Mouse (Mus musculus) myocyte (in vitro differentiated cells): ENCODE results near the gene Gsta1.
"Not testable (repeated sequence)": the region's sequence is repeated elsewhere in the genome, so short reads cannot be mapped to it uniquely, and the experiment has no call there.

Experiments
- CEBPB ChIP-seq: IDR thresholded peaks from 2 replicates; pipeline ENCODE4 v1.6.1; 2011; ENCODE audit warnings: mild to moderate bottlenecking, moderate library complexity; ENCODE audit not compliant: poor library complexity, insufficient read depth, severe bottlenecking
- E2F4 ChIP-seq: IDR thresholded peaks from one replicate; pipeline ENCODE4 v1.6.1; 2011; ENCODE audit warnings: mild to moderate bottlenecking, control low read depth, moderate library complexity; ENCODE audit not compliant: insufficient read depth
- MAX ChIP-seq: IDR thresholded peaks from one replicate; pipeline ENCODE4 v1.6.1; 2011; ENCODE audit warnings: low read depth, mild to moderate bottlenecking, control low read depth
- MYOD1 ChIP-seq, 3 experiments: IDR thresholded peaks; one replicate each; pipeline ENCODE4 v1.6.1; 2011; ENCODE audit warnings: control low read depth in 2 of 3, low read depth in 2 of 3, mild to moderate bottlenecking in 2 of 3, moderate library complexity in 1 of 3; ENCODE audit not compliant: insufficient read length in 2 of 3, control insufficient read depth in 1 of 3
- MYOG ChIP-seq, 3 experiments: IDR thresholded peaks; one replicate each; pipeline ENCODE4 v1.6.1; 2011; ENCODE audit warnings: control low read depth in 2 of 3, low read depth in 2 of 3, mild to moderate bottlenecking in 2 of 3; ENCODE audit not compliant: insufficient read length in 2 of 3, control insufficient read depth in 1 of 3, insufficient read depth in 1 of 3
- POLR2A ChIP-seq: IDR thresholded peaks from one replicate; pipeline ENCODE4 v1.6.1; 2011; ENCODE audit warnings: low read depth, mild to moderate bottlenecking, control low read depth, moderate library complexity; ENCODE audit not compliant: insufficient read length
- POLR2AphosphoS2 ChIP-seq: IDR thresholded peaks from one replicate; pipeline ENCODE4 v1.6.1; 2011; ENCODE audit warnings: low read depth, control low read depth; ENCODE audit not compliant: insufficient read length
- REST ChIP-seq: IDR thresholded peaks from one replicate; pipeline ENCODE4 v1.6.1; 2011; ENCODE audit warnings: mild to moderate bottlenecking, control low read depth, moderate library complexity; ENCODE audit not compliant: insufficient read depth, insufficient read length
- SRF ChIP-seq: IDR thresholded peaks from one replicate; pipeline ENCODE4 v1.6.1; 2011; ENCODE audit warnings: low read depth; ENCODE audit not compliant: control insufficient read depth, insufficient read length
- TCF12 ChIP-seq: IDR thresholded peaks from one replicate; pipeline ENCODE4 v1.6.1; 2011; ENCODE audit warnings: mild to moderate bottlenecking, control low read depth; ENCODE audit not compliant: poor library complexity, insufficient read depth, severe bottlenecking
- TCF3 ChIP-seq: IDR thresholded peaks from one replicate; pipeline ENCODE4 v1.6.1; 2011; ENCODE audit warnings: low read depth, control low read depth; ENCODE audit not compliant: insufficient read length
- USF1 ChIP-seq: IDR thresholded peaks from one replicate; pipeline ENCODE4 v1.6.1; 2011; ENCODE audit warnings: low read depth, mild to moderate bottlenecking, control low read depth, moderate library complexity

DNA sequence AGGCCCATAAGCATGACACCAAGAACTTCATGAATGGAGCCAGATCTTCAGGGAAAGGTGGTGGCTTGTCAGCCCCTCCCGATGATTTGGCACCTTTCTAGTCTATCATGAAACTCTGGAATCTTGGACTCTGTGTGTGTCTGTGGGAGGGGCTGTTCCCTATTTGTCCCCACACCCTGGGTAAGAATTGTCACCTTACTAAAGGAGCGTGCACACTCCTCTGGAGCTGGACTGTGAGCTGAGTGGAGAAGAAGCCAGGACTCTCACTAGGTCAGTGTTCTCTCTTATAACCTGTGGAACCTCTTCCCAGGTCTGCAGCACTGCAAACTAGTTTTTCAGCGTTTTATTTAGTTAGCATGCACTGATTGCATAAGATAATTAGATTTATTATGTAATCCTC, at the start of gene Gsta1:
- TF ChIP-seq POLR2A; USF1; E2F4; MYOD1 (IDR thresholded peaks at IDR 0.05; ENCODE audit: control insufficient read depth in 1 of 3, insufficient read length in 2 of 3, low read depth in 2 of 3); MYOG (IDR thresholded peaks at IDR 0.05; ENCODE audit: control insufficient read depth in 1 of 3, insufficient read depth in 1 of 3, insufficient read length in 2 of 3, low read depth in 2 of 3); TCF3; POLR2AphosphoS2; SRF; MAX; TCF12; REST; CEBPB: not testable (repeated sequence)
